ENCODE assay signal across 17 mouse cellular contexts in the genomic region with DNA sequence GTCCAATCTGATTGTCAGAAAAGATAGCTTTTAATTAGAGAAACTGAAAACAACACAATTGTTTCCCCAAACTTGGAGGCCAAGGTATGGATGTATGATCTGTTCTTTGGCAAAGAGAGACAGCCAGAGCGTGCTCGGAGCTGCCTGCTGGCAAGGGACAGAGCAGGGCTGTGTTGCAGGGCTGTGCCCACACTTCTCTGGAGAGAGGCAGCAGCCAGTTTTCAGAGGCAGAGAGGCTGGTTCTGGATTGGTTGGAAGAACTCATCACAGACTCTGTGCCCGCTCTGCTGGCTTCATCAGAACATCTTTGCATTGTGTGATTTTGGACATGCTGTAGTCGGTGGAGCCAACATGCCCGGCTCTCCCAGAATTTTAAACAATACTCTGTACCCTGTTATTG.
DNase-seq lines count a peak whose midpoint lies in the region; ATAC-seq lines count a peak whose summit lies in the region.
"Had no signal": no experiment of that assay in that cellular context is flagged by ENCODE, and none has a peak within 500 bp of the region (broad histone marks: within the 10 kb centered on the region; RNA-seq: fewer than 3 reads in every experiment).

No protein-coding gene starts in this region.

- no peaks in the 10 kb centered on the region for H3K4me1 ChIP-seq in hindbrain, embryonic 16.5 days (ENCODE audit: control insufficient read depth, insufficient read depth, low read depth, low read length)
- H3K4me1 ChIP-seq in hindbrain, embryonic 13.5 days (replicated peaks): no peaks in the 10 kb centered on the region
- no peaks in the 10 kb centered on the region for H3K4me1 ChIP-seq in neural tube, embryonic 15.5 days
- H3K4me1 ChIP-seq: hindbrain, embryonic 12.5 days; neural tube, embryonic 13.5 days had no signal

- peak; percentile 74; the same call in 1 of the 2 replicates for ATAC-seq in hindbrain, embryonic 16.5 days
- no peak for ATAC-seq in hindbrain, embryonic 13.5 days (ENCODE audit: low FRiP score)
- 0 out of 2 replicates have a peak, but pooled peaks have one; percentile 41 for ATAC-seq in neural tube, embryonic 15.5 days (ENCODE audit: low FRiP score)

- no peaks in the 10 kb centered on the region for H3K27me3 ChIP-seq in hindbrain, embryonic 16.5 days (replicated peaks; ENCODE audit: control insufficient read depth, insufficient read depth, low read length)
- no peaks in the 10 kb centered on the region for H3K27me3 ChIP-seq in hindbrain, embryonic 13.5 days
- no peaks in the 10 kb centered on the region for H3K27me3 ChIP-seq in neural tube, embryonic 15.5 days (replicated peaks)
- H3K27me3 ChIP-seq: hindbrain, embryonic 12.5 days; neural tube, embryonic 13.5 days had no signal

- no peaks in the 10 kb centered on the region for H3K9me3 ChIP-seq in hindbrain, embryonic 16.5 days (ENCODE audit: control insufficient read depth, low read length)
- H3K9me3 ChIP-seq in hindbrain, embryonic 13.5 days: peaks cover 4% of the 10 kb centered on the region; the same call in 1 of the 2 replicates
- no peaks in the 10 kb centered on the region for H3K9me3 ChIP-seq in neural tube, embryonic 15.5 days (replicated peaks)
- H3K9me3 ChIP-seq: hindbrain, embryonic 12.5 days; neural tube, embryonic 13.5 days had no signal

- WGBS in hindbrain, embryonic 16.5 days: 71% methylated on average over 5 of the region's 5 CpGs
- 88% methylated on average over 5 of the region's 5 CpGs for WGBS in hindbrain, embryonic 13.5 days
- WGBS in neural tube, embryonic 15.5 days: 90% methylated on average over 5 of the region's 5 CpGs

- H3K4me3 ChIP-seq in hindbrain, embryonic 16.5 days (ENCODE audit: low read length): no peak overlapping the region
- H3K4me3 ChIP-seq in hindbrain, embryonic 13.5 days: no peak overlapping the region
- no peak overlapping the region for H3K4me3 ChIP-seq in neural tube, embryonic 15.5 days (replicated peaks)
- H3K4me3 ChIP-seq: hindbrain, embryonic 12.5 days; neural tube, embryonic 13.5 days had no signal

- DNase-seq in neural tube, embryonic 10.5 days (ENCODE audit: extremely low spot score, low spot score): no peak
- DNase-seq in layer of hippocampus, postnatal 10 days (ENCODE audit: low spot score in 2 of 2): peak; percentile 40 to 62
- peak; percentile 34 for DNase-seq in telencephalon, adult 2 months (ENCODE audit: low read depth, low spot score)
- no peak for DNase-seq in urinary bladder, postnatal 14 days (ENCODE audit: low spot score)
- DNase-seq: adrenal gland, postnatal 36 days; cerebellum, postnatal 25 days; gastrocnemius, postnatal 36 days; kidney, adult 11 months; kidney, postnatal 10 days; lung, adult 18-20 months; lung, postnatal 36 days; thymus, postnatal 14 days had no signal

- no peak overlapping the region for H3K9ac ChIP-seq in hindbrain, embryonic 16.5 days (ENCODE audit: low read depth, low read length)
- no peak overlapping the region for H3K9ac ChIP-seq in hindbrain, embryonic 13.5 days
- H3K9ac ChIP-seq in neural tube, embryonic 15.5 days (replicated peaks): no peak overlapping the region
- H3K9ac ChIP-seq: hindbrain, embryonic 12.5 days; neural tube, embryonic 13.5 days had no signal

- no peaks in the 10 kb centered on the region for H3K36me3 ChIP-seq in hindbrain, embryonic 16.5 days (ENCODE audit: control insufficient read depth, insufficient read depth, low read length)
- no peaks in the 10 kb centered on the region for H3K36me3 ChIP-seq in hindbrain, embryonic 13.5 days
- no peaks in the 10 kb centered on the region for H3K36me3 ChIP-seq in neural tube, embryonic 15.5 days
- H3K36me3 ChIP-seq: hindbrain, embryonic 12.5 days; neural tube, embryonic 13.5 days had no signal

- no peak overlapping the region for H3K4me2 ChIP-seq in hindbrain, embryonic 16.5 days (ENCODE audit: low read length)
- no peak overlapping the region for H3K4me2 ChIP-seq in hindbrain, embryonic 13.5 days
- no peak overlapping the region for H3K4me2 ChIP-seq in neural tube, embryonic 15.5 days
- H3K4me2 ChIP-seq: hindbrain, embryonic 12.5 days; neural tube, embryonic 13.5 days had no signal

- H3K27ac ChIP-seq in hindbrain, embryonic 16.5 days (ENCODE audit: low read depth, low read length): no peak overlapping the region
- no peak overlapping the region for H3K27ac ChIP-seq in hindbrain, embryonic 13.5 days
- no peak overlapping the region for H3K27ac ChIP-seq in neural tube, embryonic 15.5 days (replicated peaks)
- H3K27ac ChIP-seq: hindbrain, embryonic 12.5 days; neural tube, embryonic 13.5 days had no signal

Comparison
In these comparisons a context has a peak if more than half of its experiments do, and no peak if none do; other contexts are left out.
1. DNase-seq: peak in layer of hippocampus, postnatal 10 days (2 of 2) and telencephalon, adult 2 months (single experiment); none in neural tube, embryonic 10.5 days (single experiment) and urinary bladder, postnatal 14 days (single experiment).